Mouse (Mus musculus) embryonic stem cell, embryonic (primary cell): ENCODE results near the gene Hdgfl2.

Source experiments
- CTCF ChIA-PET, 4 experiments: fragments of 300-600 bp in 2 of 4; fragments of 350-600 bp in 2 of 4; sonication (Branson Sonifier 250); formaldehyde crosslinking; loops; one replicate each; lab custom pipeline; 2022; ENCODE audit warnings: inconsistent platforms in 2 of 4; lab: Charles Lee
- POLR2A ChIA-PET, 4 experiments: fragments of 300-600 bp in 2 of 4; fragments of 350-600 bp in 2 of 4; sonication (Branson Sonifier 250); formaldehyde crosslinking; loops; one replicate each; lab custom pipeline; 2022; ENCODE audit warnings: antibody characterized with exemption in 4 of 4, inconsistent platforms in 1 of 4; lab: Charles Lee

Gene Hdgfl2

DNA sequence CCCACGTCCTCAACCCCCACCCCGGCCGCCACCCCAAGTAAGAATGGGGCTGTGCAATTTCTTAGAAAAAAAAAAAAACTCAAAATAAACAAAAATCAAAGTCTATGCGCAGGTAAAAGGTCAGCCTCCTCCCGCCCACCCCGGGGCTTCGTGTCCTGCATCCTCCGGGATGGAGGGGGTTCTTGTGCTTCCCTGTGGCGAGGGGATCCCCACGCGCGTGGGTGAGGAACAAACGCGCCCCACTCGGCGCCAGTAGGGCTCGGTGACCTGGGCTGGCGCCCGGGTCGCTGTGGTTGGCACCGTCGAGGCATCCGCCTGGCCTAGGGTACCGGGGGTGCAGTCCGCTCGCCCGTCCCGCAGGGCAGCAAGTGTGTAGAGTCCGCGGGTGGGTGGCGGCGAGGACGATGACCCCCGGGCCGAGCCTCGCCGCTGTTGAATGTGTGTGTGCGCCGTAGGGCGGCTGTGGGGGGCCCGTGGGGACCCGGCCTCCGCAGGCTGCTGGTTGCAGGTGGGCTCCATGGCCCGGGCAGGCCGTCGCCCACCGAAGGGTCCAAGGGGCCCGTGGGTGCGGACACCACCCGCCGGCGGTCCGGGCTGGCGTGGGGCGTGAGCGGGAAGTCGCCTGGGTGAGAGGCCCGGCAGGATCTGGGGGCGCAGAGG is 44.4 kb downstream of the Hdgfl2 start:
- POLR2A ChIA-PET, result no interaction called here
- CTCF ChIA-PET, result interaction anchor here in 3 of 4 experiments (0.6 to 1.8 kb wide), 12 partner anchors 8 to 227 kb away, joined by 3 to 18 read pairs (median 4); no protein-coding TSS in a partner anchor

DNA sequence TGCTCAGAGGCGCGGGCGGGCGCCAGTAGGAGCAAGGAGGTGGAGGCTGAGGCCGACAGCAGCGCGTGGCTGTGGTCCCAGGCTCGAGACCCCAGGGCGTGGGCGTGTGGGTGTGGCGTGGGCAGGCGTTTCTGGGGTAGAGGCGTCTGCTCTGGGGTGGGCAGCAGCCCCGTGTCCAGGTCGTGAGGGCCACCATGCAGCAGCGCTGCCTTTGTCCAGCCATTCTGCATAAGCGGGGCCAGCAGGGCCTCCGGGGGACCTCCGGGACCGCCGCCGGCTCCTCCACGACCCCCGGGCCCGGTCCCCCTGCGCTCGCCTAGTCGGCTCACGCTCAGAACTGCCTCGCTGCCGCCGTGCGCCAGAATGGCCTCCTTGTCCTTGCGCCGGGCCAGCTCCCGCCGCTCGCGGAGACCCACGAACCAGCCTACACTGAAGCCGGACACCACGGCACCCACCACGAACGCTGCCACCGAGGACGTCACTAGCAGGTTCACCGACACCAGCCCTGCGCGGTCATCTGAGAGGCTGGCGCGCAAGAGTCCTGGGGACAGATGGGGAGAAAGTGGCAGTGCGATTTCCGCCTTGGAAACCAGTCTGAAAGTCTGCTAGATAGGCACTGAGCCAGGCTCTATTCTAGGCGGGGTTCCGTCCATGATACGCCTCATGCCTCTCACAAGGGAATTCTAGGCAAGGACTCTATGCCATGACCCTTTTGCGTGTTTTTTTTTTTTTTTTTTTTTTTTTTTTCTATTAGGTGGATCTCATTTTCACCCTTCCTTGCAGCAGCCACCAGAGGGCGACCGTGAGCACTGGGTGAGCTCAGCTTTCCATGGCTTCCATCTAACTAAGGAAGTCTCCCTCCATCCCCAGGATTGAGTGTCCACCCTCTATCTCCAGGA is 45.2 kb downstream of the Hdgfl2 start:
- ChIA-PET CTCF (interaction anchor here (0.6 to 1.8 kb wide), 69 partner anchors 9 to 763 kb away, joined by 3 to 18 read pairs (median 5); partner anchors contain the start of genes Dpp9 (in 2 of the 4), Sema6b (in 2 of the 4), Hdgfl2 (in 1 of the 4) and Kdm4b (in 1 of the 4)), POLR2A (interaction anchor here (0.6 to 2.1 kb wide), 11 partner anchors 13 to 167 kb away, joined by 3 to 6 read pairs (median 4); partner anchors contain the start of gene Chaf1a (in 1 of the 4))

DNA sequence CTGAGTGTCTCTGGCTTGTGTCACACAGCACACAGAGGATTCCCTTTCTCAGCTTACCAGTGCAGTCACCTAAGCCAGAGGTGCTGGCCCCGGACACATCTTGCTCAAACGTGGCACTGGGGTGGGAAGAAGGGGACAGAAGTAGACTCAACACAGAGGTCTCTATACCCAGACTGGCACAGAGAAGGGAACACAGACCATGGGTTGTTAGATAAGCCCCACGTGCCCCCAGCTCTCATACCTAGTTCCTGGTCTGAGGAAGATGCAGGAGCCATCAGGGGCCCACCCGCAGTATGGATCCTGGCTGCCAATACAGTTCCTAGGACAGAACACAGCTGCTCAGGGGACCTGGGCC is 45.8 kb downstream of the Hdgfl2 start:
- CTCF ChIA-PET, result interaction anchor here (0.6 to 1.8 kb wide), 69 partner anchors 9 to 763 kb away, joined by 3 to 18 read pairs (median 5); partner anchors contain the start of genes Dpp9 (in 2 of the 4), Sema6b (in 2 of the 4), Hdgfl2 (in 1 of the 4) and Kdm4b (in 1 of the 4)
- POLR2A ChIA-PET, result interaction anchor here (0.6 to 2.1 kb wide), 12 partner anchors 14 to 166 kb away, joined by 3 to 6 read pairs (median 4); partner anchors contain the start of gene Chaf1a (in 1 of the 4)

DNA sequence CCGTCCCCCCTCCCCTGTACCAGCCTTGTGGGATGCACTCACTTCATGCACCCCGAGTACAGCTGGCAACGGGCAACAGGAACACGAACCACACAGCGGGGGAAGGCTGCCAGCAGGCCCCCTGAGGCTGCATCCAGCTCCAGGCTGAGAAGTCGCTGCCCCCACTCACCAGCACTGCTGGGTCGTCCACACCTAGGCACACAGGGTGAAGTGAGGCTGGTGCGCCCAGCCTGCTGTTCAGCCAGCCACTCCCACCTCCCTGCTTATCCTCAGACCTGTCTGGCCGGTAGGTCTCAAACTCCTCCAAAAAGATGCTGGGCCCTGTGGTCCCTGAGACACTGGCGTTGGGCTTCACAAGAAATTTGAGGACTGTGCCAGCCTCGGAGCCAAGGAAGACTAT is 46.7 kb downstream of the Hdgfl2 start:
- POLR2A ChIA-PET, result interaction anchor here in 2 of 4 experiments (1.0 to 2.1 kb wide), 5 partner anchors 9 to 115 kb away, joined by 3 to 4 read pairs (median 3); partner anchors contain the start of gene Plin5 (in 1 of the 2)
- CTCF ChIA-PET, result interaction anchor here in 3 of 4 experiments (0.5 to 1.7 kb wide), 7 partner anchors 8 to 505 kb away, joined by 3 to 8 read pairs (median 4); partner anchors contain the start of gene Plin5 (in 1 of the 3)

DNA sequence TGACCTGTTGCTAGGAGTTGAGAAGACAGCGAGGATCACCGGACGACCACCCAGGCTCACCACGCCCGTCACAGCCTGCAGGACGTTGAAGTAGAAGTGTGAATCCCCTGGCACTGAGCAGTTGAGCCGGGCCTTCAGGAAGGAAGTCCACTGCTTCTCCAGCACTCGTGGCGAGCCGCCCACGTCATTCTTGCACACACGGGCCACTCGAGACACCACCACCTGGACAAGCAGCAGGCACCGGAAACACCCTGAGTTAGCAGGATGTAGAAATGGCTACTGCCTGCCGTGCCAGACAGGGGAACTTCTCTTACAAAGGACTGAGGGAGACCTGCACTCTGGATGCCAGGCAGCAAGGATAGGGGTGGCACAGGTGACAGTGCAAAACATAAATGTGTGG is 48.8 kb downstream of the Hdgfl2 start:
- CTCF ChIA-PET, result no interaction called here

DNA sequence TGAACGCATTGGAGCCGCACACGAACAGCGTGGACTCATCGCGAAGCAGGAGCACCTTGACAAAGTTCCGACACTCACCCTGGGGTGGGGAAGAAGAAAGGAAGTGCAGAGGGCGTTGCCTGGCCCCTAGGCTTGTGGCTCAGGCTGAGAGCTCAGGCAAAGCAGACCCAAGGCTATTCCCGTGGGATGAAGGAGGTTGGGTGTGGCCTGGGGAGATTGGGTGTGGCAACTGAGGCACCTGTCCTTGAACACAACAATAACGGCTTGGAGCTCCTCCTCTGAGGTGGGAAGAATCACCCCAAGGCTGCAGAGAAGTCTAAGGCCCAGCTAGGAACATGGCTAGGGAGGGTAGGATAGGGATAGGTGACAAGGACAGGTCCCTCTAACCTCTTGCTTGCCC is 51.7 kb downstream of the Hdgfl2 start:
- CTCF ChIA-PET, result interaction anchor here (0.5 to 2.6 kb wide), 100 partner anchors 8 to 533 kb away, joined by 3 to 29 read pairs (median 4); partner anchors contain the start of genes Plin5 (in 3 of the 4), Sema6b (in 3 of the 4), Chaf1a (in 1 of the 4) and Dpp9 (in 1 of the 4)

More for the DNA sequence above, 48.8 kb downstream of the Hdgfl2 start:
- POLR2A ChIA-PET, result no interaction called here

DNA sequence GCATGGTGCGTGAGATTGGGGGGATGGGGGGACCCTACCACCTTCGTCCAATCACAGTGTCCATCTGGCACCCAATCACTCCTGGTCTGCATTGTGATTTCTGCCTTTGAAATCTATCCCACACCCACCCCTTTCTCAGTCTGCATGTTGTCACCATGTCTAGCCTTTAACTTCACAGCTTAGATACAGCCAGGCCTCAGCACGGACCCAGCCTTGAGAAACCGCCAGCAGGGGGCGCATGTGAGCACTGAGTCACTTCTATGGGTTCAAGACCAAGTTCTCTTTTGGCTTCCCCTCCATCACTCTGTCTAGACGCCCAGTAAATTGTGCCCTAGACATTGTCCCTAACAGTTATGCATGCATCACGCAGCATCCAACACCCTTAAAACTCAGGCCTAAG is 52.4 kb downstream of the Hdgfl2 start:
- ChIA-PET CTCF (interaction anchor here (0.6 to 2.6 kb wide), 89 partner anchors 8 to 533 kb away, joined by 3 to 29 read pairs (median 4); partner anchors contain the start of genes Plin5 (in 3 of the 4), Sema6b (in 3 of the 4), Dpp9 (in 2 of the 4) and Chaf1a (in 1 of the 4)), POLR2A (interaction anchor here in 3 of 4 experiments (0.6 to 1.9 kb wide), 24 partner anchors 8 to 427 kb away, joined by 3 to 9 read pairs (median 3); partner anchors contain the start of genes Chaf1a (in 1 of the 3), Hdgfl2 (in 1 of the 3), Plin5 (in 1 of the 3) and Sema6b (in 1 of the 3))

More for the DNA sequence above, 51.7 kb downstream of the Hdgfl2 start:
- POLR2A ChIA-PET, result interaction anchor here in 3 of 4 experiments (0.6 to 1.9 kb wide), 27 partner anchors 9 to 430 kb away, joined by 3 to 9 read pairs (median 3); partner anchors contain the start of genes Chaf1a (in 1 of the 3), Hdgfl2 (in 1 of the 3), Plin5 (in 1 of the 3) and Sema6b (in 1 of the 3)

DNA sequence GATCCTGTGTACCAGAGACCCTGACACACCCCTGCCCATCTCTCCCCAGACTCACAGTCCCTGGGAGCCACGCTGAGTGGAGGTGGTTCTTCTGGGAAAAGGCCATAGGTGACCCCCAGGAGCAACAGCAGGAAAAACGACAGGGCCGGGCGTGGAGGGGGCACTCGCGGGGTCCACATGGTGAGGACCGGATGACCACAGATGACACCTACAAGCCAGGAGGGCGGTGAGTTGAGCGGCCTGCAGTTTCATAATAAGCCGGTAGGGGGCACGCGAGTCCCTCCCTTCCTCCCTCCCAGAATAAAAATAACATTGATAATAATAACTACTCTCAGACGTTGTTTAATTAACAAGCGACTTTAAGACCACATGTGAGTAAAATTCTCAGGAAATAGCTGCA is 53.2 kb downstream of the Hdgfl2 start:
- ChIA-PET POLR2A (interaction anchor here in 1 of 4 experiments (0.6 kb wide), 1 partner anchor 8 kb away, joined by 3 read pairs; no protein-coding TSS in a partner anchor), CTCF (interaction anchor here in 3 of 4 experiments (0.9 to 3.1 kb wide), 4 partner anchors 12 to 123 kb away, joined by 3 to 16 read pairs (median 7); partner anchors contain the start of gene Lrg1 (in 1 of the 3))

DNA sequence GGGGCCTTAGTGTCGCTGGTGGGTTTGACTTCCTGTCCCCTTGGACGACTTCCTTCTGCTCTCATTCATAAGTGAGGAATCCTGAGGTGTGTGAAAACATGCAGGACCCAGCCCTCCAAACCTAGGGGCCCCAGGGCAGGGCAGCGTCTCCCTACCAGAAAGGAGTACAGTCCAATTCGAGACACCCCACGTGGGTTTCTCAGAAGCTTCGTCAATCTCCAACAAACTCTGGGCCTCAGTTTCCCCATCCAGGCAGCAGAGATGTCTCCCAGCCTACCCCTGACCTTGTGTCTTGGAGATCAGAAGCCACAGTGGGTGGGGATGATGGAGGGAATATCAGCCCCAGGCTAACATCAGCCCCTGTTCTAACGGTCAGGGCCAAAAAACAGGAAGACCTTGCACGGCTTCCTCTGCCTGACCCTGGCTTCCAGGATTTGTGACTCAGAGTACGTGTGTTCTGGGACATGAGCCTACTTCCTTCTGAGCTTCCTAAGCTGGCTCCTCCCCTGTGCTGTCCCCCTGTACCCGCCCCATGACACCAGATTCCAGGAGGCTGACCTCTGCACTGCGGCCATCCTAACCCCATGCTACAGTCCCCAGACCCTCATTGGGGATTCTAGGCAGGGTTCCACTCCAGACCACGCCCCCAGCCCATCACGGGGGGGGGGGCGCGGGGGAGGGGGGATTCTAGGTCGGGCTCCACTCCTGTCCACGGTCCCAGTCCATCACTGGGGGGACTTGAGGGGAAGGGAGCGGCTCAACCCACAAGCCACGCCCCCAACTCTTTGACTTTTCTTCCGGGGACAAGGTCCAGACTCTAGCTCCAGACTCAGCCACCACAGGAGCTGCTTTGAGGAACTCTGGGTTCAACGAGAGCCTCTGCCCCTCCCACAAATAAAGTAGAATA is 54.3 kb downstream of the Hdgfl2 start:
- CTCF ChIA-PET, result interaction anchor here (0.5 to 3.1 kb wide), 24 partner anchors 8 to 629 kb away, joined by 3 to 16 read pairs (median 4); partner anchors contain the start of genes Dpp9 (in 1 of the 4) and Lrg1 (in 1 of the 4)
- POLR2A ChIA-PET, result interaction anchor here (0.6 to 1.8 kb wide), 11 partner anchors 14 to 539 kb away, joined by 3 to 5 read pairs (median 3); partner anchors contain the start of genes Hdgfl2 (in 1 of the 4) and Ranbp3 (in 1 of the 4)

DNA sequence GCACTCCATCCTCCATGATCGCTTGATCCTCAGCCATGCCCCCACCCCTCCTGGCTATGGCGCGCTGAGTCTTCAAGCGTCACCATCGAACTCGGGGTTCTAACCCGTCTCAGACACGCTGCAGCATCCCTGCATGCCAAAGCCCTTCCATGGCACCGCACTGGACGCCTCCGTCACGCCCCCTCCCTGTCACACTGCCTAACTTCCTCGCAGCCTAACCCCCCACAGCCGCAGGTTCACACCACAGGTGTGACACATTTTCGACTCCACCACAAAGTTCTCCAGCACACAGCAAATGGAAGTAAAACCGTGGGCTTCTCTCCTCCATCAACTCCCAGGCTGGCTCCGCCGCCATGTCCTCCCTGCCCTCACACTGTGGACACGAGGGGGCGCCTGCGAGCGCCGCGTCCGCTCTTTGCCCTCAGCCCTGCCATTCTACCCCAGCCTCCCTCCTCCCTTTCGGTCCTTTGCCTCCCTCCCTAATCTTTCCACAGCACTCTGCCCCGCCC is 55.1 kb downstream of the Hdgfl2 start:
- POLR2A ChIA-PET, result interaction anchor here in 3 of 4 experiments (0.6 to 1.8 kb wide), 9 partner anchors 13 to 538 kb away, joined by 3 to 5 read pairs (median 3); partner anchors contain the start of genes Ebi3 (in 1 of the 3), Hdgfl2 (in 1 of the 3), Lrg1 (in 1 of the 3) and Ranbp3 (in 1 of the 3)
- CTCF ChIA-PET, result interaction anchor here in 3 of 4 experiments (0.6 to 3.1 kb wide), 18 partner anchors 9 to 628 kb away, joined by 3 to 16 read pairs (median 4); partner anchors contain the start of genes Dpp9 (in 1 of the 3) and Lrg1 (in 1 of the 3)

DNA sequence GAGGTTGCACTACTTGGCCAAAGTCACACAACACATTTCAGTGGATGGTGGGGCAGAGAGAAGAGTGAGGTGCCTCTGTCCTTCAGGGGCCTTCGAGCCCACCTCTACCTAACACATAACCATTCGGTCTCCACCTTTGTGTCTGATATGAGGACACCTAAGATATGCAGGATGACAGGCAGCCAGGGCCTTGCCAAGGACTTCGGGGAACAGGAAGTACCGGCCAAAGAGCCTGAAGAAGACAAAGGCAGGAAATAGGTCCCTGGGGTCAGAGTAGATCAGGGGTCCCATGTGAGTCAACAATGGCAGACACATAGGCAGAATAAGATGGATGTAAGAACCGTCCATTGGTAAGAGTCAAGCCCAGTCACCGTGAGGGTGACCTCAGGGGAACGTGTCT is 57.1 kb downstream of the Hdgfl2 start:
- POLR2A ChIA-PET, result no interaction called here
- CTCF ChIA-PET, result interaction anchor here in 3 of 4 experiments (0.5 to 1.7 kb wide), 7 partner anchors 11 to 490 kb away, joined by 3 to 5 read pairs (median 4); partner anchors contain the start of gene Lonp1 (in 1 of the 3)

DNA sequence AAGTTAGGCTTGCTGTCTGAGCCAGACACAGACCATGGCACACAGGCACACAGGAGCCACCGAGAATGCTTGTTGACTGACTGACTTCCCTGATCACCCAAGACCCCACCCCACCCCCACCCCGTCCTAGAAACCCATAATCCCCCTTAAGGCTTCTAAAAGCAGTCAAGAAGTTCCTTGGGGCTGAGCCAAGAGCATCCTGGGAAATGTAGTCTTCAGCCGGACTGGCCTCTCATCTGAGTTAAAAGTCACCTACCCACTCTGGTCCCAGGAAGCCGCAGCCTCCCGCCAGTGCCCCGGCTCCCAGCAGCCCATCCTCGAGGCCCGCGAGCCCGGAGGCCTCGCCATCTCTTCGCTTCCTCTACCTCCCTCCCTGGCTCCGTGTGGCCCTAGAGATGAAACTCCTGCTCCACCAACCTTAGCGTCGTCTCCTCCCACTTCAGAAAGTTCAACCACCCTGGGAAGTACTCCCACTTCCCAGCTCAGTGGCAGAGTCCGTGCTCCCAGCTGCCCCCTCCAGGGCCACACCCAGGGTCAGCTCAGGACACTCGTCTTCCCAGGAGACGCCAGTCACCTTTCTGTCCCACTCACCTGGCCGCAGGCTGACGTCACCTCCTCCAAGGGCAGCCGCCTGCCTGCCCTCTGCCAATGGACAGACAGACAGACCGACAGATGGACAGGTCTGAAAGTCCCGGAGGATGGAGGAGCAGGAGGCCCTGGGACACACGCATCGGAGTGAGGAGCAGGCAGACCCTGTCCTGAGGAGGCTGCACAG is 58.6 kb downstream of the Hdgfl2 start:
- POLR2A ChIA-PET, result interaction anchor here in 1 of 4 experiments (1.2 to 1.5 kb wide), 3 partner anchors 22 to 213 kb away, joined by 3 to 4 read pairs (median 3); no protein-coding TSS in a partner anchor
- CTCF ChIA-PET, result interaction anchor here in 2 of 4 experiments (0.6 to 1.4 kb wide), 8 partner anchors 11 to 213 kb away, joined by 3 to 5 read pairs (median 4); no protein-coding TSS in a partner anchor

DNA sequence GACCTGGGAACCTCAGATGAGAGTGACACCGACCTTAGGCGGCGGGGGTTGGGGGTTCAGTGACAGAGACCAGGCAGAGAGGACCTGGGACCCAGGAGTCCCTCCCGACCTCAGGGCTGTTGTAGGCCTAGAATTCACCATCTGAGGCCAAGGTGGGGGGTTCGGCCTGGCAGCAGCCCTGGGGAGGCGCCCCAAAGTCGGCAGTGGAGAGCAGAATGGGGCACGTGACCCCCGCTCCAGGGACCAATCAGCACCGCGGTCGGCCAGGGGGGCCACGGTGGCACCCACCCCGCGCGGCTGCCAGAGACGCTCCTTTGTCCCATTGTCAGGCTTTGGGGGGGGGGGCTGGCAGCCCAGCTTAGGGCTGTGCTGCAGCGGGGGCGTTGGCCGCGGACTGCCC is 59.9 kb downstream of the Hdgfl2 start:
- CTCF ChIA-PET, result interaction anchor here in 3 of 4 experiments (0.6 to 1.5 kb wide), 5 partner anchors 14 to 68 kb away, joined by 3 to 8 read pairs (median 4); no protein-coding TSS in a partner anchor
- POLR2A ChIA-PET, result interaction anchor here in 3 of 4 experiments (0.6 to 1.9 kb wide), 12 partner anchors 8 to 932 kb away, joined by 3 to 12 read pairs (median 4); partner anchors contain the start of genes Dpp9 (in 1 of the 3), Hdgfl2 (in 1 of the 3) and Uhrf1 (in 1 of the 3)

DNA sequence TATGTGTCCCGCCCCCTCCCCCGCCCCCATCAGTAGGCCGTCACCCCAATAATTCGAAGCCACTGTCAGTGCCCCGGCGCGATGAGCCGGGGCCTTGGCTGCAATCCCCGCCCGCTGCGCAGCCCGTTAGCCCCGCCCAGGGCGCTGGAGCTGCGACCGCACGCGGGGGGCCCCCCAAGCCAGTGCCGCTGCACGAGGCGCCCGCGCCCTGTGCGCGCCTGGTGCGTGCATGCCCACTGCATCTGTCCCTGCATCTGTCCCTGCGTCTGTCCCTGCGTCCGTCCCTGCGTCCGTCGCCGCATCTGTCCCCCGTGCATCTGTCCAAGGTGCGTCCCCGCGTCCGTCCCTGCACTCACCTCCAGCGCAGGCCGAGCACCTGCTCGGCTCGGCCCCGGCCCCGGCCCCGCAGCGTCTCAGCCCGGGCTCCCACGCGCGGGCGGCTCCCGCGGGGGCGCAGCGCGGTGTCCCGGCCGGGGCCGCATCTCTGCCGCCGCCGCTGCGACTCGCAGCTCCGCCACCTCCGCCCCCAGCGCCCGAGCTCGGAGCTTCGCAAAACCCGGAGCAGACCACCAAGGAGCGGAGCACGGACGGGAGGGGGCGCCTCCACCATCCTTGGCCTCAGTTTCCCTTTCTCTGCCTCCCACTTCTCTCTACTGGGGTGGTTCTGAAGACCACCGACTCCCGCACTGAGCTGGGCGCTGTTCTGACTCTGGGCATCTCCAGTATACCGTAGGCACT is 60.6 kb downstream of the Hdgfl2 start, which contains the start of gene Sema6b:
Gene Sema6b (minus strand): TSS at position 486 of the 738 bp plus-strand sequence.
- ChIA-PET CTCF (interaction anchor here (0.6 to 3.5 kb wide), 14 partner anchors 8 to 181 kb away, joined by 3 to 20 read pairs (median 3); partner anchors contain the start of genes Sh3gl1 (in 1 of the 4) and Yju2 (in 1 of the 4)), POLR2A (interaction anchor here in 3 of 4 experiments (0.6 to 1.9 kb wide), 13 partner anchors 9 to 931 kb away, joined by 3 to 12 read pairs (median 4); partner anchors contain the start of genes Dpp9 (in 1 of the 3), Hdgfl2 (in 1 of the 3) and Uhrf1 (in 1 of the 3))
